Mouse (Mus musculus) midbrain, embryonic 14.5 days (tissue): ENCODE measurements around the gene LTO1. TPM values are rescaled to one million over a fixed set of nuclear protein-coding genes. Genes with fewer than 3 reads are reported as not detected.

ENCODE experiments used
- ATAC-seq: fragments of 200-750 bp; cut with Nextera tagmentation; 2 replicates; pipeline ENCODE4 v1.8.0; 2017; ENCODE audit warnings: moderate number of reproducible peaks, moderate library complexity; ENCODE audit not compliant: low FRiP score, low TSS enrichment
- DNase-seq: peaks from one replicate; pipeline ENCODE4 v3.0.0-alpha.2; 2015
- H3K27ac ChIP-seq: fragments of 300-500 bp; sonication (generic); replicated peaks from 2 replicates; pipeline ENCODE4 v1.5.1; 2014; ENCODE audit warnings: mild to moderate bottlenecking, low read depth, low read length, moderate library complexity
- H3K27me3 ChIP-seq: fragments of 300-500 bp; sonication (generic); 2 replicates; pipeline ENCODE4 v1.6.1; 2014; ENCODE audit warnings: low read length, control low read depth, mixed read lengths; ENCODE audit not compliant: control insufficient read depth, insufficient read depth
- H3K36me3 ChIP-seq: fragments of 300-500 bp; sonication (generic); 2 replicates; pipeline ENCODE4 v1.6.1; 2014; ENCODE audit warnings: low read length, control low read depth; ENCODE audit not compliant: control insufficient read depth, insufficient read depth
- H3K4me1 ChIP-seq: fragments of 300-500 bp; sonication (generic); 2 replicates; pipeline ENCODE4 v1.6.1; 2014; ENCODE audit warnings: mild to moderate bottlenecking, antibody characterized with exemption, low read length, control low read depth; ENCODE audit not compliant: control insufficient read depth, insufficient read depth
- H3K4me2 ChIP-seq: fragments of 300-500 bp; sonication (generic); 2 replicates; pipeline ENCODE4 v1.6.1; 2014; ENCODE audit warnings: mild to moderate bottlenecking, low read length, moderate library complexity
- H3K4me3 ChIP-seq: fragments of 300-500 bp; sonication (generic); replicated peaks from 2 replicates; pipeline ENCODE4 v1.5.1; 2014; ENCODE audit warnings: low read depth, low read length
- H3K9ac ChIP-seq: fragments of 300-500 bp; sonication (generic); replicated peaks from 2 replicates; pipeline ENCODE4 v1.6.1; 2014; ENCODE audit warnings: mild to moderate bottlenecking, low read length, moderate library complexity
- H3K9me3 ChIP-seq: fragments of 300-500 bp; sonication (generic); 2 replicates; pipeline ENCODE4 v1.6.1; 2016; ENCODE audit warnings: low read length, control low read depth, mixed read lengths; ENCODE audit not compliant: control insufficient read depth
- WGBS: fragments of 180-500 bp; shearing (Covaris S2); extraction: QIAGEN DNeasy Blood & Tissue Kit; methylation state at CpG from one replicate; pipeline ENCODE4 v1.1.7; 2014; 5-methylcytosine and 5-hydroxymethylcytosine counted together
- polyA plus RNA-seq: library from polyadenylated mRNA; unstranded; fragments of >200 nt; fragmentation: Nextera tagmentation; extraction: Ambion mirVana; gene quantifications from 2 replicates; pipeline ENCODE4 v1.2.1, GENCODE M21; 2014

Gene LTO1
- polyA plus RNA-seq, 1 experiment from 2014 or later = 25.4 TPM

DNA sequence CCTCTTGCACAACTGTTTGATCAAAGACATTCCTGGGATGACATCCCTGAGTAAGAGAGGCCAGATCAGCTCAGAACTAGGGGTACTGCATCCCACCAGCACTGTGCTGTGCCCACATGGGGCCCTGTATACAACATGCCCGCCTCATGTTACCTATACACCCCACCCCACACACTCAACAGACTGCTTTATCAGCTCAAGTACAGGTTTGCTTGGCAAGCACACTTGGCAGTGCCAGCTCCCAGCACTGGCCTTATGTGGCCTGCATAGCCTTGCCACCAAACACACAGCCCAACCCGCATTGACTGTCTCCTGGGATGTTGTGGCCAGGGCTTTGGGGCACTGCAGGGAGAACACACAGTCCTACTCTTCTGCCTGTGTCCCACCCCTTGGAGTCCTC lies 12.7 kb downstream of the LTO1 start:
- DNase-seq = no peak

DNA sequence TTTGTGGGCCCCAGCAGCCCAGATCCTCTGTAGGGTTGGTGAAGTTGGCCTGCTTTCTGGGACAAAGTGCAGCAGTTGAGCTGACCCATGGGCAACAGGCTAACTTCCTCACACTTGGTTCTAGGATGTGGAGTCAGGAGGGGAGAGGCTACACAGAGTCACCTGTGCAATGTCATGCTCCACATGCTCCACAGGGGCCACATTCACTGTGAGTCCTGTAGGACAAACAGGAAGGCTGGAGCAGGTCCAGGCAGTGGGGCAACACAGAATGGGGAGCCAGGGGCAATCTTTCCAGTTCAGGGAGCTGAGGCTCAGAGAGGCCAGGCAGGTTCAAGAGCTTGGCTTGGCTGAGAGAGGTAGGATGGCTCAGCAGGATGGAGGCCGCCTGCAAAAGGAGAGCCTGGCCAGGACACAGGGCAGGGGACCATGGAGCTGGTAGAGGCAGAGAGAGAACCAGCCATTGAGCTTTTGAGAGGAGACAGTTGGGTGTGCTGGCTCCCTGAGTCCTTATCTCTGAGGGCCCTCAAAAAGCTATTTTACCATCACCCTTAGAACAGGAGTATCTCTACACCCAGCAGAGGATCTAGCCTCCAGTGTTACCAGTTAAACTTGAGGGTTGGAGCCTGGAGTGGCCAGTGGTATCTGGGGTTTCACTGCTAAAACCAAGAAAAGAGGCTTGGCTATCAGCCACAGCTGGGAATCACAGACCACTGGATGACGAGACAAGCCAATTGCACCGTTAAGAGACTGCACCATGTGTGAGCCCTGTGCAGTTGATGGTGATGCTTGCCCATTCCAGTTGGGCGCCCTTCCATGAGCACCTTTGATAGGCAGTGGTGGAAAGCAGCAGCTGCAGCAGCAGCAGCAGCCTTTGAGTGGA lies 13.3 kb downstream of the LTO1 start:
- 82% methylated on average over 4 of the region's 4 CpGs for WGBS
- no peak overlapping the region for H3K9ac ChIP-seq
- H3K27me3 ChIP-seq = no peaks in the 10 kb centered on the region
- no peaks in the 10 kb centered on the region for H3K4me1 ChIP-seq
- no peak overlapping the region for H3K27ac ChIP-seq
- no peaks in the 10 kb centered on the region for H3K9me3 ChIP-seq
- H3K4me2 ChIP-seq = no peak overlapping the region
- DNase-seq (no peak), ATAC-seq (no peak)
- no peak overlapping the region for H3K4me3 ChIP-seq
- H3K36me3 ChIP-seq = peaks cover 44% of the 10 kb centered on the region

More for the DNA sequence above, 12.7 kb downstream of the LTO1 start:
- Histone ChIP-seq H3K9me3 (no peaks in the 10 kb centered on the region), H3K9ac (no peak overlapping the region), H3K4me3 (no peak overlapping the region), H3K36me3 (peaks cover 43% of the 10 kb centered on the region), H3K27me3 (no peaks in the 10 kb centered on the region), H3K4me1 (no peaks in the 10 kb centered on the region), H3K27ac (no peak overlapping the region), H3K4me2 (no peak overlapping the region)
- 78% methylated on average over 2 of the region's 2 CpGs for WGBS
- no peak for ATAC-seq

DNA sequence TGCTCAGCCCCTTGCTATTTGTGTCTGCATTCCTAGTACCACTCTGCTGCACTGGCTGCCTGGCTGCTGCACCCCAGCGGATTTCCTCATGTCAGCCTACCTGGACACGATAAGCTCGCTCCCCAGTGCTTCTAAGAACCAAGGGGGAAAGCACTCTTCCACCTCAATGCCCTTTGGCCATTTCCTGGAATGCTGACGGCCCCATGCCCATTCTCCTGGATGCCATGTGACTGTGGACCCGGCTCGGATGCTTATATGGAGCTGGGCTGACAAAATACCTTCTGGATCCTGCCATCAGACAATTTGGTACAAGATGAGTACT lies 13.9 kb downstream of the LTO1 start:
- no peak for DNase-seq
- H3K36me3 ChIP-seq = peaks cover 44% of the 10 kb centered on the region
- 83% methylated on average over 6 of the region's 6 CpGs for WGBS
- H3K27ac ChIP-seq = no peak overlapping the region
- H3K4me3 ChIP-seq = no peak overlapping the region
- no peaks in the 10 kb centered on the region for H3K4me1 ChIP-seq
- no peak for ATAC-seq
- H3K9me3 ChIP-seq = no peaks in the 10 kb centered on the region
- no peak overlapping the region for H3K4me2 ChIP-seq
- H3K9ac ChIP-seq = no peak overlapping the region
- no peaks in the 10 kb centered on the region for H3K27me3 ChIP-seq

DNA sequence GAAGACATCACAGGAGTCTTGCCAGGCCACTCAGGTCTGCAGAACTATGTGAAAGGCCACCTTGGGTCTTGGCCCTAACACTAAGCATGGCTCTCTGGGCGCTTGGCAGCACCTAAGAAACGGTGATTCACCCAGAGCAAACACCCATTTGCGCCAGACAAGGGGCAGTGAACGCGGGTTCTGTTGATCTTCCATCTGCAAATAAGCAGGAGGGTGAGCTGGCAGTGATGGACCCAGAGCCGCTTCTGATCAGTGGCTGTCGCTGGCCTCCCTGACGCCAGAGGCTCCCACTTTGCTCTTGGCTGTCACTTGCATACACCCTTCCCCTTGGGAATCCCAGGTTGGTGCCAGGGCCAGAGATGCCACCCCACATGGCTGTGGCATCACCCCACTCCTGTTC lies 14.6 kb downstream of the LTO1 start:
- WGBS = 79% methylated on average over 8 of the region's 8 CpGs
- DNase-seq (peak; percentile 4), ATAC-seq (no peak)
- no peak overlapping the region for H3K4me2 ChIP-seq
- peaks cover 42% of the 10 kb centered on the region for H3K36me3 ChIP-seq
- no peak overlapping the region for H3K9ac ChIP-seq
- H3K4me3 ChIP-seq = no peak overlapping the region
- H3K27me3 ChIP-seq = no peaks in the 10 kb centered on the region
- no peaks in the 10 kb centered on the region for H3K4me1 ChIP-seq
- no peaks in the 10 kb centered on the region for H3K9me3 ChIP-seq
- 0 out of 2 replicates have a peak overlapping the region, but pooled peaks have one; percentile 13 for H3K27ac ChIP-seq

DNA sequence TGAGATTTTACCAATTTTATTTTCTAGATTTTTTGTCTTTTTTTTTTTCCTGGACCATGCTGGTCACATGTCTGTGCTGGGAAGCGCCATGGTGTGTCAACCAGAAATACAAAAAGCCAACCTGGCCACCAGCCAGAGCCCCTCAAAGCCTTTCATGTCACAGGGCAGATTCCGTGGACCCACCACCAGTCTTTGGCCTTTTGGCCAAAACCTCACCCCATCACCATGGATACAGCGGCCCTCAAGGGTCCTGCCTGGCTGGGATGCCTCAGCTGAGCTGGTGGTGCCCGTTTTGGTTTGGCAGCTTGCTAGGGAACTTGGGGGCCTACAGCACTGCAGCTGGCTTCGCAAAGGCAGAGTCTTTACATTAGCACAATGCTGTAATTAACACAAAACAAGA lies 15.0 kb downstream of the LTO1 start:
- Histone ChIP-seq H3K36me3 (peaks cover 40% of the 10 kb centered on the region), H3K4me1 (no peaks in the 10 kb centered on the region), H3K4me2 (no peak overlapping the region), H3K9me3 (no peaks in the 10 kb centered on the region), H3K4me3 (no peak overlapping the region), H3K27me3 (no peaks in the 10 kb centered on the region), H3K9ac (no peak overlapping the region), H3K27ac (peak overlapping the region; percentile 1; the same call in 1 of the 2 replicates)
- 36% methylated on average over 5 of the region's 5 CpGs for WGBS
- DNase-seq = peak; percentile 55
- ATAC-seq = no peak

DNA sequence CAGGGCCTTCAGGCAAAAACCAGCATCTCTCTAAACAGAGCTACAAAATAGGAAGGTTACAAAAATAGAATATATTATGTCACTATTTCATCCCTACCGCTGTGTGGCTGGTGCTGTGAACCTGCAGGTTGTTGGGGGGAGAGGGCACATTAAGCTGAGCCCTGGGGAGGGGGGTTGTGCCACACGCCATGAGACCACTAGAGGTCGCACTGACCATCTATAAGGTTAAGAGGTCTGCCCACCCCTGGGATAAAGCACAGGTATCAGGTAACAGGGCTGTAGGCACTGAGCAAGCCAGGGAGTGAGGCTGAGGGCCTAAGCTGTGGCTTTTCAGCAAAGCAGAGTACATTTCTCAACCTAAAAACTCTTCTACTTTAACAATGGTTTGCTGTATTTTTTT lies 16.9 kb downstream of the LTO1 start:
- H3K9me3 ChIP-seq = no peaks in the 10 kb centered on the region
- DNase-seq = peak; percentile 71
- H3K4me2 ChIP-seq = no peak overlapping the region
- H3K4me1 ChIP-seq = no peaks in the 10 kb centered on the region
- no peak overlapping the region for H3K4me3 ChIP-seq
- H3K27ac ChIP-seq = no peak overlapping the region
- 21% methylated on average over 3 of the region's 3 CpGs for WGBS
- no peak for ATAC-seq
- peaks cover 40% of the 10 kb centered on the region for H3K36me3 ChIP-seq
- H3K9ac ChIP-seq = no peak overlapping the region
- no peaks in the 10 kb centered on the region for H3K27me3 ChIP-seq

DNA sequence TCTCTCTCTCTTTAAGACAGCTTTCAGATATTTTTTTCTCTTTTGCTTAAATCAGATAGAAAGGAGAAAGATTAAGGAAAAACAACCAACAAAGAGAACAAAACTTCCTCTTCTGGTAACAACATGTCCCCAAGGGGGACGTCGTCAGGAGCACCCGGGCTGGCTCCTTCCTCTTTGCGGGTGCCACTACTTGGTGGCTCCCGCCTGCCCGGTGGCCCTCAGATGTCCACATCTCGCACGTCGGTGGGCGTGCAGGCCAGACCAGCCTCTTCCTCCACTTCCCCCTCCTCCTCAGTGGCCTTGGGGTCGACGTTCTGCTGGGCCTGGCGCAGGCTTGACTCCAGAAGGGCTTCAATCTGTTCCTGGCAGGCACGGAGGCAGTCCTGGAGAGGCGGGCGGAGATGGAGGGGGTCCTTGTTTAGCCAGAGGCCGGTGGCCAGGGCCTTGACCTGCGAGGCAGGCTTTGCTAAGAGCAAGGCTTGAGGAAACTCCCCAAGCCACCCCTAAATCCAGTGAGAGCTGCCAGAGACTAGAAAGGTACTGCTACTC lies 17.6 kb downstream of the LTO1 start:
- DNase-seq (no peak), ATAC-seq (no peak)

DNA sequence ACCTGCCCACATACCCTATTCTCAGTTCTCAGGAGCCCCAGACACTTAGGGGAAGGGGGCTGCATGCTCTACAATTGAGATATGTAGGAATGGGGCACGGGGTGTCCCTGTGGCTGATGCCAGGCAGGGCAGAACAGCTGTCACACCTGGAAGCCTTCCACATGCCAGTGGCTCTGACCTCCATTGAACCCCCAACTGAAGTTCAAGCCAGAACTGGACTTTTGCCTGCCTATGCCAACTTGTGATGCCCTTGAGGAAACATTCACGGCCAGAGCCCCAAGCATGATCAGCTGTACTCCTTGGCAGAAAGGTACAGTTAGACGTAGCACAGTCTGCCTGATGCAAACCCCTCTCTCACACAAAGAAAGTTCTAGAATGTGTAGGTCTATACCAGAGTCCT lies 18.4 kb downstream of the LTO1 start:
- no peak for DNase-seq
- no peak for ATAC-seq
- H3K27me3 ChIP-seq = no peaks in the 10 kb centered on the region; the same call in 1 of the 2 replicates
- H3K9ac ChIP-seq = no peak overlapping the region
- no peaks in the 10 kb centered on the region for H3K9me3 ChIP-seq
- H3K27ac ChIP-seq = no peak overlapping the region
- no peak overlapping the region for H3K4me3 ChIP-seq
- H3K36me3 ChIP-seq = peaks cover 33% of the 10 kb centered on the region
- 92% methylated on average over 3 of the region's 3 CpGs for WGBS
- H3K4me2 ChIP-seq = no peak overlapping the region
- H3K4me1 ChIP-seq = peaks cover 5% of the 10 kb centered on the region; the same call in 1 of the 2 replicates

More for the DNA sequence above, 17.6 kb downstream of the LTO1 start:
- Histone ChIP-seq H3K27me3 (no peaks in the 10 kb centered on the region), H3K36me3 (peaks cover 38% of the 10 kb centered on the region), H3K9ac (no peak overlapping the region), H3K9me3 (no peaks in the 10 kb centered on the region), H3K4me3 (no peak overlapping the region), H3K4me1 (no peaks in the 10 kb centered on the region), H3K4me2 (no peak overlapping the region), H3K27ac (no peak overlapping the region)
- WGBS = 75% methylated on average over 18 of the region's 18 CpGs

DNA sequence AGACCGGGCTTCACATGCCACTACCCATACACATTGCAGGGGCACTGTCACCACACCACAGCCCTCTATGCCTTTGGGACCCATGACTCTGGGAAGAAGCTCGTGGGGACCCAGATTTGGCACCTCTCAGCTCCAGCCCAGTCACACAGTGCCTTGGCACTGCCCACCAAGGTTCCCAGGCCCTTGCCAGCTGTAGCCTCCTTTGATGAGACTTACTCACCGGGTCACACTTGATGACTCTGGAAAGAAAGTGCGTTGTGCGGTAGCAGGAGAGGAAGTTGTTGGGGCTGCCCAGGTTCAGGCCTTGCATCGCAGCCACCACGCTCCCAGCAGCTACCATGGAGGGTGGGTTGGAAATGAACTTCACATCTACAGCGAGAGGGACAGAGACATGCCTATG lies 18.9 kb downstream of the LTO1 start:
- Histone ChIP-seq H3K4me1 (peaks cover 9% of the 10 kb centered on the region), H3K36me3 (peaks cover 29% of the 10 kb centered on the region), H3K4me3 (no peak overlapping the region), H3K27ac (no peak overlapping the region), H3K27me3 (peaks cover 3% of the 10 kb centered on the region; the same call in 1 of the 2 replicates), H3K4me2 (no peak overlapping the region), H3K9me3 (no peaks in the 10 kb centered on the region), H3K9ac (no peak overlapping the region)
- WGBS = 95% methylated on average over 8 of the region's 8 CpGs
- no peak for ATAC-seq
- DNase-seq = no peak
